Mouse (Mus musculus): Measurements from ENCODE around the gene Snx12.

GRCm38 (mm10) chrX:101147506-101147905 is 74.9 kb downstream of the Snx12 start:
- TF ChIP-seq CTCF (IDR thresholded peaks at IDR 0.05) (no peak), EP300 (IDR thresholded peaks at IDR 0.05) (no peak)

All from lung, postnatal 0 days (tissue).